13 mouse cellular contexts compared by ENCODE assay signal in genomic region chr17:4734412-4734881, GRCm38 (mm10).
DNase-seq lines count a peak whose midpoint lies in the region; ATAC-seq and TF ChIP-seq lines count a peak whose summit lies in the region.
"Had no signal": no experiment of that assay in that cellular context is flagged by ENCODE, and none has a peak within 500 bp of the region (broad histone marks: within the 10 kb centered on the region; RNA-seq: fewer than 3 reads in every experiment).

No protein-coding gene starts in this region.

- WGBS in intestine, embryonic 14.5 days: 24% methylated on average over 5 of the region's 5 CpGs
- WGBS in intestine, postnatal 0 days: 27% methylated on average over 5 of the region's 5 CpGs
- 48% methylated on average over 5 of the region's 5 CpGs for whole genome bisulfite sequencing in embryonic facial prominence, embryonic 15.5 days
- WGBS in hindbrain, embryonic 16.5 days: 74% methylated on average over 5 of the region's 5 CpGs

- H3K27me3 ChIP-seq in intestine, embryonic 14.5 days (replicated peaks; ENCODE audit: control insufficient read depth, insufficient read depth, low read length): no peaks in the 10 kb centered on the region
- H3K27me3 ChIP-seq in intestine, postnatal 0 days (replicated peaks; ENCODE audit: control insufficient read depth, insufficient read depth, low read length): no peaks in the 10 kb centered on the region
- no peaks in the 10 kb centered on the region for H3K27me3 ChIP-seq in embryonic facial prominence, embryonic 15.5 days
- no peaks in the 10 kb centered on the region for H3K27me3 ChIP-seq in hindbrain, embryonic 16.5 days (replicated peaks; ENCODE audit: control insufficient read depth, insufficient read depth, low read length)
- H3K27me3 ChIP-seq: embryonic facial prominence, embryonic 12.5 days had no signal

- peak overlapping the region; percentile 60; the same call in 1 of the 2 replicates for H3K27ac ChIP-seq in intestine, embryonic 14.5 days (ENCODE audit: low read depth)
- H3K27ac ChIP-seq in intestine, postnatal 0 days (ENCODE audit: low read depth, low read length): no peak overlapping the region
- H3K27ac ChIP-seq in embryonic facial prominence, embryonic 15.5 days (replicated peaks): peak overlapping the region; percentile 40; the same call in 1 of the 2 replicates
- no peak overlapping the region for H3K27ac ChIP-seq in hindbrain, embryonic 16.5 days (ENCODE audit: low read depth, low read length)
- H3K27ac ChIP-seq: embryonic facial prominence, embryonic 12.5 days had no signal

- no peak overlapping the region for H3K9ac ChIP-seq in intestine, embryonic 14.5 days (ENCODE audit: low read length)
- no peak overlapping the region for H3K9ac ChIP-seq in intestine, postnatal 0 days (ENCODE audit: low read depth, low read length)
- no peak overlapping the region for H3K9ac ChIP-seq in embryonic facial prominence, embryonic 15.5 days
- no peak overlapping the region for H3K9ac ChIP-seq in hindbrain, embryonic 16.5 days (ENCODE audit: low read depth, low read length)
- H3K9ac ChIP-seq: embryonic facial prominence, embryonic 12.5 days; forebrain, postnatal 0 days had no signal

- no peak overlapping the region for H3K4me2 ChIP-seq in intestine, embryonic 14.5 days (ENCODE audit: low read length)
- no peak overlapping the region for H3K4me2 ChIP-seq in intestine, postnatal 0 days (replicated peaks; ENCODE audit: low read depth)
- no peak overlapping the region for H3K4me2 ChIP-seq in embryonic facial prominence, embryonic 15.5 days (replicated peaks)
- H3K4me2 ChIP-seq in hindbrain, embryonic 16.5 days (ENCODE audit: low read length): no peak overlapping the region
- H3K4me2 ChIP-seq: embryonic facial prominence, embryonic 12.5 days had no signal

- no peaks in the 10 kb centered on the region for H3K36me3 ChIP-seq in intestine, embryonic 14.5 days (ENCODE audit: control insufficient read depth, insufficient read depth, low read length)
- H3K36me3 ChIP-seq in intestine, postnatal 0 days (ENCODE audit: control insufficient read depth, insufficient read depth): no peaks in the 10 kb centered on the region
- H3K36me3 ChIP-seq in embryonic facial prominence, embryonic 15.5 days: no peaks in the 10 kb centered on the region
- H3K36me3 ChIP-seq in hindbrain, embryonic 16.5 days (ENCODE audit: control insufficient read depth, insufficient read depth, low read length): no peaks in the 10 kb centered on the region
- H3K36me3 ChIP-seq: embryonic facial prominence, embryonic 12.5 days had no signal

- no peak for TF ChIP-seq CTCF in intestine, postnatal 0 days (IDR thresholded peaks at IDR 0.05; ENCODE audit: low read depth)

- no peak overlapping the region for H3K4me3 ChIP-seq in intestine, embryonic 14.5 days (ENCODE audit: low read depth, low read length)
- H3K4me3 ChIP-seq in intestine, postnatal 0 days (ENCODE audit: low read depth, low read length): no peak overlapping the region
- no peak overlapping the region for H3K4me3 ChIP-seq in embryonic facial prominence, embryonic 15.5 days (replicated peaks)
- H3K4me3 ChIP-seq in hindbrain, embryonic 16.5 days (ENCODE audit: low read length): no peak overlapping the region
- H3K4me3 ChIP-seq: embryonic facial prominence, embryonic 12.5 days had no signal

- ATAC-seq in intestine, embryonic 14.5 days (replicated peaks; ENCODE audit: low FRiP score, low TSS enrichment, low read depth): no peak
- no peak for ATAC-seq in intestine, postnatal 0 days
- ATAC-seq in embryonic facial prominence, embryonic 15.5 days (ENCODE audit: insufficient number of reproducible peaks, low FRiP score, low TSS enrichment, low read depth): no peak
- ATAC-seq in hindbrain, embryonic 16.5 days: no peak
- ATAC-seq: forebrain, postnatal 0 days had no signal

- intact Hi-C loops in heart, postnatal 14 days (cut with DNase I): no loop called here

- no peak for DNase-seq in intestine, embryonic 14.5 days (ENCODE audit: low spot score)
- peak; percentile 36 to 59 for DNase-seq in heart, postnatal 14 days
- peak; percentile 46 for DNase-seq in kidney, postnatal 14 days
- DNase-seq in urinary bladder, adult 2 months (ENCODE audit: low spot score): no peak
- DNase-seq in cerebellum, postnatal 25 days: no peak
- DNase-seq: adrenal gland, postnatal 25 days; cerebellum, adult 11-12 months; forebrain, postnatal 0 days; thymus, postnatal 25 days had no signal

- no peaks in the 10 kb centered on the region for H3K9me3 ChIP-seq in intestine, embryonic 14.5 days (ENCODE audit: control insufficient read depth, low read length)
- no peaks in the 10 kb centered on the region for H3K9me3 ChIP-seq in intestine, postnatal 0 days (ENCODE audit: control insufficient read depth)
- H3K9me3 ChIP-seq in embryonic facial prominence, embryonic 15.5 days (replicated peaks): no peaks in the 10 kb centered on the region
- H3K9me3 ChIP-seq in hindbrain, embryonic 16.5 days (ENCODE audit: control insufficient read depth, low read length): no peaks in the 10 kb centered on the region
- H3K9me3 ChIP-seq: embryonic facial prominence, embryonic 12.5 days had no signal

- peaks cover 3% of the 10 kb centered on the region; the same call in 1 of the 2 replicates for H3K4me1 ChIP-seq in intestine, embryonic 14.5 days (replicated peaks; ENCODE audit: control insufficient read depth, insufficient read depth, low read length)
- H3K4me1 ChIP-seq in intestine, postnatal 0 days (replicated peaks; ENCODE audit: control insufficient read depth, insufficient read depth, low read length): no peaks in the 10 kb centered on the region
- H3K4me1 ChIP-seq in embryonic facial prominence, embryonic 15.5 days: no peaks in the 10 kb centered on the region
- H3K4me1 ChIP-seq in hindbrain, embryonic 16.5 days (ENCODE audit: control insufficient read depth, insufficient read depth, low read depth, low read length): no peaks in the 10 kb centered on the region
- H3K4me1 ChIP-seq: embryonic facial prominence, embryonic 12.5 days had no signal

Comparison
In these comparisons a context has a peak if more than half of its experiments do, and no peak if none do; other contexts are left out.
1. H3K27ac ChIP-seq: peak in intestine, embryonic 14.5 days (single experiment) and embryonic facial prominence, embryonic 15.5 days (single experiment); none in intestine, postnatal 0 days (single experiment) and hindbrain, embryonic 16.5 days (single experiment).
2. DNase-seq: peak in heart, postnatal 14 days (2 of 2) and kidney, postnatal 14 days (single experiment); none in intestine, embryonic 14.5 days (single experiment), urinary bladder, adult 2 months (single experiment) and cerebellum, postnatal 25 days (0 of 2).